Mouse (Mus musculus) heart, embryonic 11.5 days (tissue): ENCODE results near the gene Dhcr24. TPM values are rescaled to one million over a fixed set of nuclear protein-coding genes. Genes with fewer than 3 reads are reported as not detected.

Experiments used
- ATAC-seq: fragments of 200-750 bp; cut with Nextera tagmentation; replicated peaks from 2 replicates; pipeline ENCODE4 v1.8.0; 2017; ENCODE audit warnings: moderate library complexity; ENCODE audit not compliant: insufficient number of reproducible peaks, low FRiP score, low TSS enrichment
- H3K27ac ChIP-seq: fragments of 300-500 bp; sonication (generic); 2 replicates; pipeline ENCODE4 v1.5.1; 2014; ENCODE audit warnings: mild to moderate bottlenecking, low read depth, low read length
- H3K27me3 ChIP-seq: fragments of 300-500 bp; sonication (generic); 2 replicates; pipeline ENCODE4 v1.6.1; 2014; ENCODE audit warnings: mild to moderate bottlenecking, low read length, mixed read lengths; ENCODE audit not compliant: control insufficient read depth, insufficient read depth
- H3K36me3 ChIP-seq: fragments of 300-500 bp; sonication (generic); 2 replicates; pipeline ENCODE4 v1.6.1; 2014; ENCODE audit warnings: mild to moderate bottlenecking, low read length, moderate library complexity, mixed read lengths; ENCODE audit not compliant: control insufficient read depth, insufficient read depth
- H3K4me1 ChIP-seq: fragments of 300-500 bp; sonication (generic); 2 replicates; pipeline ENCODE4 v1.6.1; 2014; ENCODE audit warnings: low read length; ENCODE audit not compliant: control insufficient read depth, insufficient read depth
- H3K4me2 ChIP-seq: fragments of 300-500 bp; sonication (generic); 2 replicates; pipeline ENCODE4 v1.6.1; 2014; ENCODE audit warnings: mild to moderate bottlenecking, moderate library complexity
- H3K4me3 ChIP-seq: fragments of 300-500 bp; sonication (generic); 2 replicates; pipeline ENCODE4 v1.5.1; 2014; ENCODE audit warnings: low read depth, low read length
- H3K9ac ChIP-seq: fragments of 300-500 bp; sonication (generic); 2 replicates; pipeline ENCODE4 v1.6.1; 2014; ENCODE audit warnings: mild to moderate bottlenecking, low read depth, low read length, moderate library complexity
- H3K9me3 ChIP-seq: fragments of 300-500 bp; sonication (generic); replicated peaks from 2 replicates; pipeline ENCODE4 v1.6.1; 2016; ENCODE audit warnings: low read length; ENCODE audit not compliant: control insufficient read depth
- WGBS: fragments of 180-500 bp; shearing (Covaris S2); extraction: QIAGEN DNeasy Blood & Tissue Kit; methylation state at CpG from one replicate; pipeline ENCODE4 v1.1.7; 2014; ENCODE audit not compliant: insufficient replicate concordance; 5-methylcytosine and 5-hydroxymethylcytosine counted together
- polyA plus RNA-seq: library from polyadenylated mRNA; unstranded; fragments of >200 nt; fragmentation: Nextera tagmentation; extraction: Ambion mirVana; gene quantifications from 2 replicates; pipeline ENCODE4 v1.2.1, GENCODE M21; 2014

Dhcr24 gene
- polyA plus RNA-seq, 1 experiment from 2014 or later = 22.1 TPM

GRCm38 (mm10) chr4:106564161-106564560, 3.3 kb downstream of the Dhcr24 start:
- 90% methylated on average over 11 of the region's 11 CpGs for WGBS
- no peak overlapping the region for H3K4me3 ChIP-seq
- peaks cover 16% of the 10 kb centered on the region for H3K36me3 ChIP-seq
- H3K27ac ChIP-seq = no peak overlapping the region
- H3K4me1 ChIP-seq = peaks cover 22% of the 10 kb centered on the region
- no peaks in the 10 kb centered on the region for H3K27me3 ChIP-seq
- ATAC-seq = no peak
- no peaks in the 10 kb centered on the region for H3K9me3 ChIP-seq
- H3K9ac ChIP-seq = no peak overlapping the region
- H3K4me2 ChIP-seq = no peak overlapping the region

DNA sequence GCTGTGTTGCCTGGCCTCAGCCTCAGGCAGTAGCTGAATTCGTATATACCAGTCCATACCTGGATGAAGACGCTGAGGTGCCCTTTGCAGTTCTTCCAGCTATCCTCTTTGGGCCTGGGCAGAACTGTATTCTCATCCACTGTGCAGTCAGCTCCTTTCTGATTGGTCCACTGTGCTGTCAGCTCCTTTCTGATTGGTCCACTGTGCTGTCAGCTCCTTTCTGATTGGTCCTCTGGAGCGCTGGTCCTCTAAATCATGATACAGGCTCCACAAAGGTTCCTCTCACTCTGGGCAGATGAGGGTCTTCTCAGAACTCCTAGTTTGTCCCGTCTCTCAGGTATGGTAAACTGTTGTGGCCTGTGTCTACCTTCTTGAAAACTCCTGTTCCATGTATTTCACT, 8.8 kb downstream of the Dhcr24 start:
- H3K9ac ChIP-seq = no peak overlapping the region
- no peaks in the 10 kb centered on the region for H3K27me3 ChIP-seq
- H3K4me1 ChIP-seq = no peaks in the 10 kb centered on the region
- no peak overlapping the region for H3K4me3 ChIP-seq
- WGBS = 88% methylated on average over 4 of the region's 4 CpGs
- no peaks in the 10 kb centered on the region for H3K9me3 ChIP-seq
- peaks cover 44% of the 10 kb centered on the region for H3K36me3 ChIP-seq
- H3K4me2 ChIP-seq = no peak overlapping the region
- no peak for ATAC-seq
- no peak overlapping the region for H3K27ac ChIP-seq

DNA sequence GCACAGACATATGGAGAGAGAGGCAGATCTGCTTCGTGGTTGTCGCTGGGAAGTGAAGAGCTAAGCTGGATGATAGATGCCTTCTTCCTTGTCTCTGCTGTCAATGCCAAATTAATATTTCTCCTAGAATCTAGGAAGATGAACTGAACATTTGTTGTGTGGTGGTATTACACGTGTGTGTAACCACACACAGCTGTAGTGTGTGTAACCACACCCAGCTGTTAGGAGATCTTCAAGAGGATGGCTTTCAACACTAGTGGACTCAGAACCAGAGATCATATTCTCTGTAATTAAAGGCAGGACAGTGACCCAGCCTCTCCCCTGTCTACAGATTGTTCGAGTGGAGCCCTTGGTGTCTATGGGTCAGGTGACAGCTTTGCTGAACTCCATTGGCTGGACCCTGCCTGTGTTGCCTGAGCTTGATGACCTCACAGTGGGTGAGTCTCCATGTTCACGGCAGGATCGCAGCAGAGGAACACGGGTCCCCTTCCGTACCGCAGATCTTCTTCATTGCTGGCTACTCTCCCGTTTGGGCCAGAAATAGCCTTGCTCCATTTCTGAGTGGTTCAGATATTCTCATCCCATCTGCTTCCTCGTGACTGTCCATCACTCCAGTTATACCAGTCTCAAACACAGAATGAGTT, 10.4 kb downstream of the Dhcr24 start:
- ATAC-seq = no peak
- no peaks in the 10 kb centered on the region for H3K27me3 ChIP-seq
- WGBS = 83% methylated on average over 11 of the region's 11 CpGs
- no peak overlapping the region for H3K27ac ChIP-seq
- H3K4me2 ChIP-seq = no peak overlapping the region
- H3K36me3 ChIP-seq = peaks cover 37% of the 10 kb centered on the region
- H3K9ac ChIP-seq = no peak overlapping the region
- H3K4me3 ChIP-seq = no peak overlapping the region
- H3K4me1 ChIP-seq = no peaks in the 10 kb centered on the region
- H3K9me3 ChIP-seq = no peaks in the 10 kb centered on the region

DNA sequence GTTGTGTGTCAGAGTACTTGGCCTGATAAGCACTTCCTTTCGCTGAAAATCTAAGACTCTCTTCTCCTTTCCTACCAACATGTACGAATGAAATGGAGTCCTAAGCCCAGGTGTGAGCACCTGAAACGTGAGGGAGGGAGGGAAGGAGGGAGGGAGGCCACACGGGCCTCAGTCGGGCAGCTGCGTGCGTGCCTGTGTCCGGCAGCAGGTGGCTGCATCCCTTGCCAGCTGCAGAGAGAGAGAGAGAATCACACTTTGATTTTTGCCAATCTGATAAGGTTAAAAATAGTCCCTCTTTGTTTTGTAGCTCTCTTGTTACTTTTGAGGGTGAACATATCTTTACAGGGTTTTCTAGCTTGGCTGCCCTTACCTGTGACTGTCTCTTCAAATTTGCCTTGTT, 14.2 kb downstream of the Dhcr24 start:
- no peak overlapping the region for H3K27ac ChIP-seq
- ATAC-seq = no peak
- H3K36me3 ChIP-seq = peaks cover 39% of the 10 kb centered on the region
- 83% methylated on average over 8 of the region's 8 CpGs for WGBS
- no peaks in the 10 kb centered on the region for H3K9me3 ChIP-seq
- H3K9ac ChIP-seq = no peak overlapping the region
- H3K4me1 ChIP-seq = 0 out of 2 replicates have a peak, but pooled peaks cover 2% of the 10 kb centered on the region
- H3K4me2 ChIP-seq = no peak overlapping the region
- no peaks in the 10 kb centered on the region for H3K27me3 ChIP-seq
- H3K4me3 ChIP-seq = no peak overlapping the region

GRCm38 (mm10) chr4:106577511-106577910, 16.7 kb downstream of the Dhcr24 start:
- H3K9ac ChIP-seq = no peak overlapping the region
- H3K36me3 ChIP-seq = peaks cover 30% of the 10 kb centered on the region
- 79% methylated on average over 7 of the region's 7 CpGs for WGBS
- no peaks in the 10 kb centered on the region for H3K27me3 ChIP-seq
- no peak overlapping the region for H3K4me2 ChIP-seq
- no peak overlapping the region for H3K27ac ChIP-seq
- H3K9me3 ChIP-seq = no peaks in the 10 kb centered on the region
- ATAC-seq = no peak
- peaks cover 25% of the 10 kb centered on the region for H3K4me1 ChIP-seq
- H3K4me3 ChIP-seq = no peak overlapping the region

DNA sequence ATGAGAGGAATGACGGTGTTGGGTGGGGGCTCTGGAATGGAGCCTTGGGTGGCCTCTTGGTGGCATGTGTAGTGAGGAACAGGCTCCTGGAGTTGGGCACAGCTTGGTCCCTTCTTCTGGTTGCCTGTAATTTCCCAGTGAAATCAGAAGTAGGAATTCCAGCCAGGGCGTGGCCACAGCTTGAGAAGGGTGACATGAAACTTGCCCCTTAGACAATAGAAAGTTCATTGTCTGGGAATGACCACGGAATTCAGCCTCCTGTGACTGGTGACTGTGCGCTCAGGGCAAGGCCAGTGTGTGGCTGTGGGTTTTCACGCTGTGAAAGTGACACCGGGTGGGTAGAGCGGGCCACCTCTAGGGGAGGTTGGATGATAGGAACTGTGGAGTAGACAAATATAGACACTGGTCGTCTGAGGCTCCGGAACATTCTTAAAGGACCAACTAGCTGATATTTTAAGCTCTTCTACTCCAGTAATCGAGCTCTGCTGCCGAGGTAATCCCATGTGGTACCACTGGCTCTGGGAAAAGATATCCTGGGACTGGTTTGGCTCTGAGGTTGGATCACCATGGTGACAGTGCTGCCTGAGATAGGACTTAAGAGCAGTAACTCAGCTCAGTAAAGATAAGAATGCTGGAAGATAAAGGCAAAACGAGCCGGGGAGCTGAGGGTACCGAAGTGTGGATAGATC, 20.5 kb downstream of the Dhcr24 start:
- Histone ChIP-seq H3K27me3 (no peaks in the 10 kb centered on the region), H3K36me3 (peaks cover 27% of the 10 kb centered on the region; the same call in 1 of the 2 replicates), H3K4me3 (no peak overlapping the region), H3K9ac (no peak overlapping the region), H3K4me2 (peak overlapping the region; percentile 45), H3K9me3 (no peaks in the 10 kb centered on the region), H3K27ac (peak overlapping the region; percentile 83), H3K4me1 (peaks cover 28% of the 10 kb centered on the region)
- 39% methylated on average over 14 of the region's 14 CpGs for WGBS
- peak; percentile 19; the same call in 1 of the 2 replicates for ATAC-seq

GRCm38 (mm10) chr4:106581865-106582204, 21.0 kb downstream of the Dhcr24 start:
- Histone ChIP-seq H3K4me2 (peak overlapping the region; percentile 45), H3K9me3 (no peaks in the 10 kb centered on the region), H3K4me1 (peaks cover 28% of the 10 kb centered on the region), H3K9ac (no peak overlapping the region), H3K36me3 (peaks cover 27% of the 10 kb centered on the region; the same call in 1 of the 2 replicates), H3K27ac (peak overlapping the region; percentile 83), H3K27me3 (no peaks in the 10 kb centered on the region), H3K4me3 (no peak overlapping the region)
- ATAC-seq = peak; percentile 51; the same call in 1 of the 2 replicates
- WGBS = 41% methylated on average over 15 of the region's 15 CpGs

- Histone ChIP-seq H3K4me1 (peaks cover 28% of the 10 kb centered on the region), H3K27me3 (no peaks in the 10 kb centered on the region), H3K9me3 (no peaks in the 10 kb centered on the region), H3K36me3 (peaks cover 28% of the 10 kb centered on the region; the same call in 1 of the 2 replicates), H3K9ac (no peak overlapping the region), H3K27ac (peak overlapping the region; percentile 83), H3K4me3 (no peak overlapping the region), H3K4me2 (peak overlapping the region; percentile 45)
- 62% methylated on average over 12 of the region's 12 CpGs for WGBS
- peak; percentile 77 for ATAC-seq
Observed at GRCm38 (mm10) chr4:106582428-106583153, 21.8 kb downstream of the Dhcr24 start.
